Mouse (Mus musculus): ENCODE results near the gene Rgl1. TPM values are rescaled to one million over a fixed set of nuclear protein-coding genes. Genes with fewer than 3 reads are reported as not detected.

Gene Rgl1
- polyA plus RNA-seq, 3 experiments from 2014 or later: 0.74 to 0.94 TPM; not detected in 1

DNA sequence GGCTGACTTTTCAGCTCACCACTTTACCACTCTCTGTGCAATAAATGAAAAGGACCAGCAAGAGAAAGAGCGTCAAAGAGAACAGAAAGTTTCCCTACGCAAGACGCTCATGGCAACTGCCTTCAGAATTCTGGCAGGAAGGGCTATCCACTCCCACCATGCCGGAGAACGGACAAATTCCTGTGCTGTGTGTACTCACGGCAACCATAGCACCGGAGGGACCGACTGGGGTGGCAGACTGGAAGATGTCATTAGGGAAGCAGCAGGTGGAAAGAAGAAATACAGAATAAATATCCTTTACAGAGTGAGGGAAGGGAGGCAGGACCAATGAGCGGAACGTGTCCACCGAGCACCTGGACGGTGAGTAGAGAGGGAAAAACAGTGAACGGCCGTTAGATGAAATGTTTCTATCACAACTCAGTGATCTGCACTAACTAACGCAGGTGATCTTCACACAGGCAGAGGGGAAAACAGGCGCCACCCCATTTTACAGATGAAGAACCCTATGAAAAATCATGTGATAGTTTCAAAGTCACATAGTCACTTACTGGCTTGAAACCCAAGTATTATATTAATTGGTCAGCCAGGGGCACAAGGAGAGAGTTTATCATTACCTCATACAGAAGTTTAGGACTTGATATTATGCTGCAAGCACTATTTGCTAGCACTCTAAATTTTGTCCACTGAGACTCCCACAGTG lies 152.8 kb downstream of the Rgl1 start:
- no peak for ATAC-seq

GRCm38 (mm10) chr1:152612535-152613157 lies 153.5 kb downstream of the Rgl1 start:
- no peak for ATAC-seq

DNA sequence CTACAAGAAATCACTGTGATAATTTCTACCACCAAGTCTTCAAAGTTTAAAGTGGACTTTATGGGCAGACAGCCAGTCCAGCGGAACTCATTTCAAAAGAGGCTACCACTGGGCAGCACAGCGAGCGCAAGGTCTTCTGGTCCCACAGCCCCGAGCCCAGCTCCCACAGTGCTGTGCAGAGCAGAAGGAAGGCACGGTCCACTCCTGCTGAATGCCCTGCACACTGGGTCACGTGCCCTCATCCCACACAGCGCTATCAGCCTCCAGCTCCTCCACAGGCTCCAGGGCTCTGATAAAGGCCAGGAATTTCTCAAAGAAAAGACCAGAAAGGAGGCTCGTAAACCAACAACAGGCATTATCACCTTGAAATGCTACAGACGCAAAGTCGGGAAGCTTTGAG lies 156.6 kb downstream of the Rgl1 start:
- no peak for ATAC-seq

DNA sequence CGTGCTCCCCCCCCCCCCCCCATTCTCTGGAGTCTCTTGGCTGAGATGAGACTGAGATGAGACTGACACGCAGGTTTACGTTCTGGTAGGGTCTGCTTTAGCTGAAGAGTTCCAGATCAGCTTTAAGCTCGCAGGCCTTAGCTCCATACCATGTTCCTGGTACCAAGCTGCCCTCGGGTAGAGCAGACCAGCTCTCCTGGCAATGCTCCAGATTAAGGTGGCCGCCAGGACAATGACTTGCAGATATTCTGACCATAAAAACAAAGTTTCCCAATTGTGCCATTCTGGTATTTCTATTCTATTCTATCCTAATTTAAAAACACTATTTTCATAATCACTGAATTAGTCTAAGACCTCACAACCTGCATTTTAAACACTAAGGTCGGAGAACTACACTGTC lies 157.1 kb downstream of the Rgl1 start:
- no peak for ATAC-seq

DNA sequence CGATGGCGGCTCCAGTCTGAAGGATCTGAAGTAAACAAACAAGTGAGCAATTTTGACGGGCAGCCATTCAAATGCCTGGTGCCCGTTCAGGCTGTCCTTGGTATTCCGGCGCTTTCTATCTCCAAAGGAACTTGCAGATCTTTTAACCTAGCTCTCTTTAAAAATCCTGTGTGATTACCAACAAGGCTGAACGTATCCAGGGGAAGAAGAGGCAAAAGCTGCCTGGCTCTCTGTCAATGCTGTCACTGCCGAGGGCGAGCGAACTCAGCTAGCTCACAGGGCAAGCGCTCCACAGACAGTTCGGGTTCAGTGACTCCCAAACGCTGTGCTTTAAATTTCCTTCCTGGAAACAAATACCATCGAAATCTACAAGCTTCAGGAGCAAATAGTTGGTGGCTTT lies 158.4 kb downstream of the Rgl1 start:
- ATAC-seq: no peak

GRCm38 (mm10) chr1:152606727-152607126 lies 159.4 kb downstream of the Rgl1 start:
- no peak for ATAC-seq

- no peak for ATAC-seq
Observed at GRCm38 (mm10) chr1:152605895-152606625, 160.1 kb downstream of the Rgl1 start.

DNA sequence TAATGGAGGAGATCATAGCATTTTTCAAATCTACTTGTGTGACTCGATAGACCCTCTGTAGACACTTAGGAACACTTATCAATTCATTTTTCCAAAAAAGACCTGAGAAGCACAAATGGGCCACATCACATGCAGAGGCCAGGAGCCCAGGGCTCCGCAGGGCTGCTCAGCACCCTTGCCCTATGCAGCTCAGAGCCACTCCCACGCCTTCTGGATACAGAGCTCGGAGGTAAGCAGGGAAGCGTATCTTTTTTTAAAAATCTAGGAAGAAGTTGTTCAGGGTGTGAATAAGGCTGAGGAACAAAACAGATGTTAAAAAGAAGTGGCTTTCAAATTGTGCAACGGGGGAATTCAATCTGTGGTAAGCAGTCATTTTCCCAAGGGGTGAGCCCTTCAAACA lies 162.0 kb downstream of the Rgl1 start:
- ATAC-seq: no peak

DNA sequence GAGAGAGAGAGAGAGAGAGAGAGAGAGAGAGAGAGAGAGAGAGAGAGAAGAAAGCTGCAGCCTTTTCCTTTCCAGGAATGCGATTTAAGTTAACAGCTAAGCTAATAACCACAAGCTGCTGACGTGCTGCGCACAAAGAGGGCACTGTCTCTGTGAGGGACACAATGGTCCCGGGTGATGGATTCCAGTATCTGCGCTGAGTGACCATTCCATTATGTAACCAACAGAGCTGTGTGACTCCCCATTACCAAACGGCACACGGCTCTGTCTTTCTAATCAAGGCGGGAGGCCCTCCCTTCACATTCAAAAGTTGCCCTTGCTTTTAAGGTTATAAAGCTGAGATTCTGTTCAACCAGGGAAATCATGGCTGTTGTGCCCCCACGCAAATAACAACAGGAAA lies 162.5 kb downstream of the Rgl1 start:
- no peak for ATAC-seq

DNA sequence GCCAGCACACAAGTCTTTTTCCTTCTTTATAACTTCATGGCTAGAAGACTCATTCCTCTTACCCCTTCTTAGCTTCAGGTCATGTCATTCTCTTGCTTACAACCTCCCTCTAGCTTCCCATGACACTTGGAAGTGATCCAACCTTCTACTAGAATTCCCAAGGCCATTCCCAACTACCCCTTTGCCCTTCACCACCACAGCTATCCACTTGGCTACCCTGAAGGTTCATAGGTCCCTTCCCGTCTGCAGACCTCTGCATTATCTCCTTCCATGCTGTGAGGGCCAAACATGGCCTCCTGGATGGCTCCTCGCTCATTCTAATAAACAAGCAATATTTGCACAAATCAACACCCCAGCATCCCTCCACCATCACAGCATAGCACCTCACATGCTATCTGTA lies 165.7 kb downstream of the Rgl1 start:
- no peak for ATAC-seq

- ATAC-seq: no peak
Observed at GRCm38 (mm10) chr1:152599347-152599746, 166.8 kb downstream of the Rgl1 start.

GRCm38 (mm10) chr1:152594690-152595089 lies 171.5 kb downstream of the Rgl1 start:
- ATAC-seq: no peak

DNA sequence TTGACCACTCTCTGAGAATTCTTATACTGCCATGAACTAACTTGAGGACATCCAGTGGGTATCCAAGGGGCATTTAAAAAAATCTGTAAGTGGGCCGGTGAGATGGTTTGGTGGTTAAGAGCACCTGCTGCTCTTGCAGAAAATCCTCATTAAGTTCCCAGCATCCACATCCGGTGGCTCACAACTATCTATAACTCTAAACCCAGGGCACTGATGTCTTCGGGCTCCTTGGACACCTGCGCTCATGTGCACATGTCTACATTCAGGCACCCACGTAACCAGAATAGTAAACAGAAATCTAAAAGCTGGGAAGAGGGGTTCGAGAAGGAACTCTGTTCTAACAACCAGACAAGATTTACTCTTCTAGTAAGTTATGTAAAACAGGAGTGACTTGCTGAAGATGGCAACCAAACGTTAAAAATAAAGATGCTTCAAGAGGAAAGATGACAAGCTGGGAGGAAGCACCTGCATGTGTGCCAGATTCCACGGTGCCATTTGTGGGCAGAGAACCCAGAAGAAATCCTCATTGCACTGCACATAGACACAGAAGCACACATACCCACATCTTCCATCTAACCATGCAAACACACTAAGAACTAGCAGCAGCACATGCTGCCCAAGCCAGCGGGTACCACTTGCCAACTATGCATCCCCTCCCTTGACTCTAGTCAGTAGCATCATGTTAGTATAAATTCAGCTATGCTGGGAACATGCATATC lies 172.2 kb downstream of the Rgl1 start:
- ATAC-seq: no peak

DNA sequence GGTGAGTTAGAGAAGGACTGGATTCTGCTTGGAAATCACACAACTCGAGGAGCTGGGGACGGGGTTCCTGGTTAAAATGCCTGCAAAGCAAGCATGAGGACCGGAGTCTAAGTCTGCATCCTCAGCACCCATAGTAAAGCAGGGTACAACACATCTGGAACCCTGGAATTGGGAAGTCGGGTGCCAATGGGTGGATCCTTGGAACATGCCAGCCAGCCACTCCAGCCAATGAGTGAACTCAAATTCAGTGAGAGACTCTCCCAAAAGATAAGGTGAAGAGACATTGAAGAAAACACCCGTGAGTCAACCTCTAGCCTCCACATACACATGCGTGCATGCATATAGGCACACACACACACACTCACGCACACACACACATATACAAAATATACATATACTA lies 172.8 kb downstream of the Rgl1 start:
- ATAC-seq: no peak

DNA sequence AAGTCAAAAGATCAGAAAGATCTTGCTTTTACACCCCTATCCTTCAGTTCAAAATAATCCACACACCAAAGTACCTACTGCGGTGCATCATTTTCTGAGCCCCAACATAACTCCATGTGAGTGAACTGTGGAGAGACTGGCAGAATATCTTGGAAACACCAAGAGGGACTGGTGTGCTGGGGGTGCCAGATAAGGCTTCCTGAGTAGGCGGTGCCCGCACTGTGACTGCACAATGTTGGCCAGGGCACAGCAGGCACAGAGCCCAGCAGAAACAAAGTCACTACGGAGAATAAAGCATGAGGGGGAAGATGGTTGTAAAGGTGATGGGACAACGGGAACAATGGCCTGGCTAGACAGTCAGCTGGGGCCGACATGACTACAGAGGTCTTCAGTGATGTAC lies 173.5 kb downstream of the Rgl1 start:
- no peak for ATAC-seq

DNA sequence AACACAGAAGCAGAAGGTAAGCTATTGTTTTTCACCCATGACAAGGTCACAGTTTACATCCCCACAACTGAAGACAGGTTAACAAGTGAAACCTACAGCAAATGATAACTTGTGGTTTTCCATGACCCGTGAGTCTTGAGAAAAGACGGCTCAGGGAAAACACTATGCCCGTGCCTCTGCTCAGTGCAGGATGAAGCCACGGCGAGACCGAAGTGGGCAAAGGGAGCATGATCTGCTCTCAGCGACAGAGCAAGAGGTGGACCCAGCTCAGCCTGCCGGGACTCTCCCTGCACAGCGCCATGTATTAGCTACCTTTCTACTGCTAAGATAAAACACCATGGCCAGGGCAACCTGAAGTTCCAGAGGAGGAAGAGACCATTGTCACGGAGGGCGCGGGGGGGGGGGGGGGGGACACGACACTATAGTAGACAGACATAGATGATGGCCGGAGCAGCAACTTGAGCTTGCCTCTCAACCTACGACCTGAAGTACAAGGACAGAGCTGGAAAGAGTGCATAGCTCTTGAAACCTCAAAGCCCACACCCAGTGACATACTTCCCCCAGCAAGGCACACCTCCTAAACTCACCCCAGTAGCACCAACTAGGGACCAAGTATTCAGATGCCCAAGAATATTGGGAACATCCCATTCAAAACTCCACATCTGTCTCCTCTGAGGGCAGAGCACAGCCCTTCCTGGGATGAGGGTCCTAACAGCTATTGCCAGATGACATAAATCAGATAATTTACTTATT lies 174.2 kb downstream of the Rgl1 start:
- ATAC-seq: no peak

DNA sequence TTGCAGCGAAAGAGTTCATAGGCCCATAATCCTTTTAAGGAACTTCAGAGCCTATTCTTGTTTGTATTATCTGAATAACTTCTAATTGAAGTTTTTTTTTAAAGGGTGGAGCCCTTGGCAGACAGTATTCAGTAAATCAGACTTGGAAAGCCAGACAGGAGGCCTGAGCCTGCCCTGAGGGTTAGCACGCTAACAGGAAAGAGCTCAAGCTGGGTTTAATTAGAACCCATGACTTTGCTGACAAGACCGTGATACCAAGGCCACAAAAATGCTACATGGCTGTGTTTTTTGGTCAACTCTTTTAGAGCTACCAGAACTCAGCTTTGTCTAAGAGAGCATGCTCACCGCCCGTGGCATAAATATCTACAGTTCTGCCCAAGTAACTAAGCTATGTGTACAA lies 175.8 kb downstream of the Rgl1 start:
- no peak for ATAC-seq

GRCm38 (mm10) chr1:152589331-152589935 lies 176.7 kb downstream of the Rgl1 start:
- no peak for ATAC-seq

GRCm38 (mm10) chr1:152587431-152587830 lies 178.7 kb downstream of the Rgl1 start:
- ATAC-seq: no peak

DNA sequence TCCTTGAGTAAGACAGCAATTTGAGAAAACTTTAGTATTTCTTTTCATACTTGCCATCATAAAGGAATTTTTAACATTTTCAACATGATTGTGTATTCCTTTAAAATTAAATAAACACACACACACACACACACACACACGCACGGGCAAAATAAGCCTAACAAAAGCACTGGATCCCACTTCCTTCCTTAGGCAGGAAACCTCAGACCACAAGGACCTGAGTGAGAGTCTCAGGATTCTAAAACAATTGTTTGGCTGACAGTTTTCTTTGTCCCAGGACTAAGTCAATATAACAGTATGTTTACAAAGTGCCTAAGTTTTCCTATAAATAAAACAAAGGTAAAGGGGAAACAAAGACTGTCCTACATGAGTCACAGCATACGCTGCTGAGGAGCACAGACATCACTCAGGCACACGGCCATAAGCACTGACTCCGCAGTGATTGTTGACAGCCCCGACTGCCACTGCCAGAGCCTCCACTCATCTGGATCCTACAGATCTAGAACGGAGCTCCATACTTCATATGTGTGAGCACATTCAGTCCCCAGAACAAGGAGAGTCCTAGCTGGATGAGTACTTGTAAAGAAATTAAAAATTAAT lies 180.7 kb downstream of the Rgl1 start:
- ATAC-seq: no peak

DNA sequence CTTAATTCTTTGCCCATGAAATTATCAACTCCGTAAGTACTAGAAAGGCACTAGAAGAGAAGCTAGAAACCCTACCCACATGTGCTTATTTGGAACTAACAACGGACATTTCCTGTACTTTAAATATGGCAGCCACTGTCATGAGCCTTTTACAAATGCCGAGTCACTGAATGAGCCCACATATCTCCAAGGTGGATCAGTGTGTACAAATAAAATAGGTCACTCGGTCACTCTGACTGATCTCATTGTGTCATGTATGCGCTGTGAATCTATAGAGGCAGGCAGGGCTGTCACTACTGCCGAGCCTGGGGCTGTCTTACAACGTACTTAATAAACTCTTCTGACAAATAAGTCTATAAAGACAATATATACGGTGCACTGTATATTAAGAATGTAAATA lies 181.2 kb downstream of the Rgl1 start:
- ATAC-seq: no peak

All from inflammation-experienced regulatory T-cells, adult 6 months (primary cell).